Mouse (Mus musculus) WW6 (cell line): ENCODE measurements around the gene Sox18.

Source experiments
- DNase-seq: peaks from one replicate; pipeline ENCODE4 v3.0.0-alpha.2; 2013; ENCODE audit warnings: low read depth, low spot score

Sox18 gene

DNA sequence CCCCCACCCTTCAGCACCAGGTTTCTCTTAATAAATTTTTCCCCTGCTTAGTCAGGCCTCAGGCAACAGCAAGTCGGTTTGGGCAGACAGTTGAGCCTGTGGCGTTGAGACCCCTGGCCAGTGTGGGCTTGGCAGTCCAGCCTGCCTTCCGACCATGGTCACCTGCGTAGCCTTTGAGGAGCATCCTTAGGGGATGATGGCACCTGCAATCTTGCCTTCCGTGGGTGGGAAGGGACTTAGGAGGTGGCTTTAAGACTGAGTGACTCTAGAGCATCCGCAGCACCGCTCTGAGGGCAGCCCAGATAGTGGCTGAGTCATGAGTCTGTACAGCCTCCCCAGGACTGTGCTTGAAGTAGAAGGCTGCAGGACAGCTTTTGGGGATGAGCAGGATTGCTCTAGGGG is 9.3 kb upstream of the Sox18 start:
- no peak for DNase-seq

DNA sequence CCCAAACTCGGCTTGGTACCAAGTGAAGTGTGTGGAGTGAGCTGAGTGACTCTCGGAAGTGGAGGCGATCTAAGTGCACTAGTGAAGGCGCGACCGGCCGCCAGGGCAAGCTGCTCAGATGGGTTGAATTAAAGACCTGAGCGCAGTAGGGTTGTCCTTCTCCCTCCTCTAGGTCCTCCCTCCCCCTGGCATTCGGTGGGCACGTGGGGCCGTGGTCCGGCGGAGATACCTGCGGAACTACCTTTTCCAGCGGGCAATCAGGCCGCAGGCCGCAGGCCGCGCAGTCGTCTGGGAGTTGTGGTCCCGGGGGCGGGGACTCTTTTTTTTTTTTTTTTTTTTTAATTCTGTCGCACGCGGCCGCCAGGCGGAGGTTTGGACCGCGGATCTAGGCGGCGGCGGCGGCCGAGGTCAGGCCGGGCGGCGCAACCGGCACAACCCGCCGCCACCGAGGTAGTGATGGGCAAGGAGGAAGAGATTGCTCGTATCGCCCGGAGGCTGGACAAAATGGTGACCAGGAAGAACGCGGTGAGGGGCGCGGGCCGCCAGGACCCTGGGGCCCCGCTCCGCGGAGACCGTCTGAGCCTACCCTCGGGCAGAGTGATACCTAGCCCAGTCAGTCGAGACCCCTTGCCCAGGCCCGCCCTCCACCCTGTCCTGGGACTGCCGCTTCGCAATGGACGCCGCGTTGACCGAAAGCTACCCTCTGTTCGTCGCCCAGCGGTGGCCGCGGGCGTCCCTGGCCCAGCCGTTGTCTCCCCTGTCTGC is 8.7 kb upstream of the Sox18 start, which contains the start of gene Tcea2:
TSS of gene Tcea2 (plus strand) at position 360 of the 765 bp plus-strand sequence.
- no peak for DNase-seq

- DNase-seq: no peak
Measured at GRCm38 (mm10) chr2:181678780-181679179, 7.3 kb upstream of the Sox18 start.

GRCm38 (mm10) chr2:181677755-181678098 is 6.3 kb upstream of the Sox18 start:
- DNase-seq: no peak

GRCm38 (mm10) chr2:181677096-181677754 is 5.8 kb upstream of the Sox18 start:
- DNase-seq: no peak

DNA sequence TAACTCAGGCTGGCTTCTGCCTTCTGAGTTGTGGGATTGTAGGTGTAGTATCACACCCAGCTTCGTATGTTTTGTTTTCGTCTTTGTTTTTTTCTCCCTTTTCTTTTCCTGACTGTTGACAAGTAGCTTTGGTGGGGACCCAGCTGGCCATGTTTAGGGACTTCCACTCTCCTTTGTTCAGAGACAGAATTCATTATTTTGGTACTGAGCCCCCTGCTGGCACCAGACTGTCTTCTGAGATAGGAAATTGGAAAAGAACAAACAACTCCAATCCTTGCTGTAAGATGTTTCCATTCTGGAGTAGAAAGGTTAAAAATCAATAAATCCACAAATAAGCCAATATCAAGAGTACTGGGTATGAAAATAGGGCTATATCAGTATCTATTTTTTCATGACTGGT is 5.0 kb upstream of the Sox18 start:
- DNase-seq: no peak

DNA sequence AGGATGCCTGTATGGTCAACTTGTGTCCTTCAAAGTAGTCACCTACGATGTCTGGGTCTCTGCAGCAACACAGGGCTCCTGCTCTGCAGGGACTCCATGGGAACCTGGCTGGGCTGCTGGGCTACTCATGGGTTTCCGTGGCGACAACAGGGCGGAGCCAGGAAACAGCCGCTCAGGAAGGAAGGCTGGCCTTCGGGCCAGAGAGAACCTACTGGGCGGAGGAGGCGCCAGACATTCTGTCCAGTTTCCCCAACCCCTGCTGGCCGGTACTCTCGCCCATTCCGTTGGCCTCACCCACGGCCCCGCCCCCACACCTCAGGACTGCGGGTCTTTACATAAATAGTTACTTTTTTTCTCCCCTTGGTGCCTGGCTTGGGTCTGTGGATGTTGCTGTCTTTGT is 4.0 kb upstream of the Sox18 start:
- DNase-seq: no peak

DNA sequence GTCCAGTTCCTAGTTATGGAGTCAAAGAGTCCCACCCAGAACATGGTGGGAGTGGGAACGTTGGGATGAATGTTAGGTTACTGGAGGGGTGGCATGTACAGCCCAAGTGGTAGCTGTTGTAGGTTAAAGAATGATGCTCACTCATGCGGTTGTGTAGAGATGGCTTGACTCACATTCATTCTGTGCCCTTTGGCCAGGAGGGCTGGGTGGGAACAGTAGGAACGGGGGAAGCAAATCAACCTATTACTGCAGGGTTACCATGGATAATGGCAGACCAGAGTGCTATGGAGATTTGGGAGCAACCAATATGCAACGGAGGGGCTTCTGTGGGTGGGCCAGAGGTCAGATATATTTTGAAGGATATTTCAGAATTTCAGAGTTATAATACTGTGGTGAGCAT is 3.5 kb upstream of the Sox18 start:
- DNase-seq: no peak

DNA sequence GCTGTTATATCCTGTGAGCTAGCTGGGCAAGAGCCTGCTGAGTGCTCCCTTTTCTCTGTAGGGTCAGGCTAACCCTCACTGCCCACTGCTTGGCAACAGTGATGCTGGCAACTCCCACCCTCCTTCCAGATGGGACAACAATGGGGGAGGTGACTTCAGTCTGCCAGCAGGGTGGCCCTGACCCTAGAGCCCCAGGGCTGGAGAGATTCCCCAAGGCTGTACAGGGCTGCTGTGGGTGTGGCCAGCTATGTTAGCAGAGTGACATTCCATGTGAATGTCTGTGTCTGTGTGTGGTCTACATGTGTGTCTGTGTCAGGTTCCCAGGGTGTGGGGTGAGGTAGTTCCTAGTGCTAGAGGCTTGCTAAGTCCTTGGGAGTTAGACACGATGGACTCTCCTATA is 2.1 kb upstream of the Sox18 start:
- DNase-seq: no peak

DNA sequence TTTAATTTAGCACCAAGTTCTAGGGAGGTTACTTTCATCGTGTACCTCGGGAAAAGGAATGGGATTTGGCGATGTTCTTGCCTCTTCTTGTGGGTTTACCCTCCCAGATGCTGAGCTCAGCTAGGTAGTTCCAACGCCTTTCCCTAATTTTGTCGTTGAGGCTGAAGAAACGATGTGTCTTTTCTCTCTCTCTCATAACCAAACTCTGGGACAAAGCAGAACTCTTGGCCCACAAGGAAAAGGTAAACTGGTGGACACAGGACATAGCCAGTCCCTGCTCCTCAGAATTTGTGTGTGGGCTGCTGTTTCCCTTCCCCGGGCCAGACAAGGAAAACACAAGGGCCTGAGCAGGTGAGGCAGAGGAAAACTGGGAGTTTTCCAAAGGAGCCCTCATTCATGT is 544 bp upstream of the Sox18 start:
- DNase-seq: no peak

GRCm38 (mm10) chr2:181670913-181671311 is 528 bp downstream of the Sox18 start:
- no peak for DNase-seq

GRCm38 (mm10) chr2:181670285-181670912 is 1.0 kb downstream of the Sox18 start:
- DNase-seq: no peak

GRCm38 (mm10) chr2:181663298-181663630 is 8.2 kb downstream of the Sox18 start:
- no peak for DNase-seq

DNA sequence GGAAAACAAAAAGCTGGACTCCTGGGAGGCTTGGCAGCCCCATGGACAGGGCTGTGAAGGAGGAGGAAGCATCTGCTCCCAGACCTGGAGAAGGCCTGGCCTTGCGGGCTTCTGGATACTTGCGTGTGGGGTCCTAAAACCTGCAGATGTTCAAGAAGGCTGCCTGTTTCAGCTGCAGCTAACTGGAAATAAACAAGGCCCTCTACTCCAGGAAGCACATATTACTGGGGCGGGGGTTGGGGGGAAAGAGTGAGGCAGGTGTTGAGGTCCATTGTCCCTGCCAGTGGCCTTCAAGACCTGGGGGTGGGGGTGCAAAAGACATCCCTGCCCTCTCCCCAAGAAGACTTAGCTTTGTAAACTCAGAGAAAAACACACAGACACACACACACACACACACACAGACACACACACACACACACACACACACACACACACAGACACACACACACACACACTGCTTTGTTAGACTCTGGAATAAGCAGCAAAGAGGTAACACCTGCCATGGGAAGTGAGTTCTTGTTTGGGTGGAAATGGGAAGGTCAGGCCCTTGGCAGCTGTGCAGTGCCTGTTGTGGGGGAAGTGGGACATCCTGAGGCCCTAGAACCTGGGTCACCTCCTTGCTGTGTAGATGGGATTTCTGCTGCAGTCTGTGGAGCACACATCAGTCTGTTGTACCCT is 8.7 kb downstream of the Sox18 start:
- no peak for DNase-seq

- DNase-seq: no peak
Measured at GRCm38 (mm10) chr2:181659609-181660055, 11.8 kb downstream of the Sox18 start.

GRCm38 (mm10) chr2:181658930-181659555 is 12.4 kb downstream of the Sox18 start:
- DNase-seq: no peak

GRCm38 (mm10) chr2:181658528-181658927 is 12.9 kb downstream of the Sox18 start:
- no peak for DNase-seq

DNA sequence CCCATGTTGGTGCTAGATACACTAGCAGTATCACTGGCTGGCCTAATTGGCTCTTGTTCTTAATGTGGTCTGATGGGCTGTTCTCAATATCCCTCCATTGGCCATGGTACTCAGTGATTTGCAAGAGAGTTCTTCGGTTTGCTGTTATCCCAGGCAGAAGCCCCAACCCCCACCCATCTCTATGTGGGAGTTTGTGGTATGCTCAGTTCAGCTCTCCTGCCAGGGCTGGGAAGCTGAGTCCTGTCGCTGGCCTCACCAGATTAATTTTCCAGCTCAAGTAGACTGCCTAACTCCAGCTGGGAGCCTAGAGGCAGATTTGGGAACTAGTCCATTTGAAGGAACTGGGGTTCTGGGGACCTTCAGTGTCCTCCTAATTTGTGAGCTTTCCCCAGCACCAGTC is 14.0 kb downstream of the Sox18 start:
- no peak for DNase-seq

DNA sequence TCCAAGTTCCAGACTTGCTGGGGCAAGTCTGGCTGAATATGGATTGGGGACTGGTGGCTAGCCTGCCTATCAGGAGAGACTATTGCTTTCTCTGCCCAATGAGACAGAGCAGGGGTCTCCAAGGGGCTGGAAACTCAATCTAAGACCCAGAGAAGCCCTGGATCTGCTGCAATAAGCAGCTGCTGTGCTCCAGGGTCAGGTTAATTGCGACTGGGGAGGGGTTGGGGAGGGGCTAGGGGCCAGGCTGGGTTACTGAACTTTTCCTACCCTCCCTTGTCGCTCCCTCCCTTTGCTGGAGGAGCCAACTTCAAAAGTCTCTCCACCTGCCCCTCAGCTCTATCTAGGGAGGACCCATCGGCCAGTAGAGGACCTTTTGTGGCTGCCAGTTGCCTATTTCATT is 14.7 kb downstream of the Sox18 start, which contains the start of gene Gm29797:
TSS of gene Gm29797 (plus strand) at position 301 of the 400 bp plus-strand sequence.
- no peak for DNase-seq

DNA sequence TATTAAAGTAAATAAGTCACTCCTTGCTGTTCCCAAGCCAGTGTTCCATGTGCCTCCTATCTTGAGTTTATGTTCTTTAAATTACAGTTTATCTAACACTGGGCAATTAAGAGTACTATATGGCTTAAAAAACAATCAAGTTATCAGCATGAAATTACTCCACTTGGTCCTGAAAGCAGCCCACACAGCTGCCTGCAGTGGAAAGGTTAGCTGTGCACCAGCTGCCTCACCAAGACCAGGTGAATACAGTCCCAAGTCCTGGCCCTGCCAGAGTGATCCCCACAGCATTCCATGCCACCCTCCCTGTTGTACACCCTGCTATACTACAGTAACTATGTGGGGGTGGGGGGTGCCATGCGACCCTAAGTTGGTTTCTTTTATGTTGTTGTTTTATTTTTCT is 17.9 kb downstream of the Sox18 start:
- DNase-seq: no peak

GRCm38 (mm10) chr2:181653065-181653464 is 18.4 kb downstream of the Sox18 start:
- DNase-seq: no peak

GRCm38 (mm10) chr2:181648926-181649325 is 22.5 kb downstream of the Sox18 start:
- DNase-seq: no peak
